Mouse (Mus musculus) urinary bladder, adult 18-20 months (tissue): Measurements from ENCODE around the gene Slc6a1.

Experiments
- DNase-seq, 2 experiments: peaks; one replicate each; pipeline ENCODE4 v3.0.0; 2022; ENCODE audit warnings: low spot score in 2 of 2, mixed read lengths in 2 of 2

The Slc6a1 gene

DNA sequence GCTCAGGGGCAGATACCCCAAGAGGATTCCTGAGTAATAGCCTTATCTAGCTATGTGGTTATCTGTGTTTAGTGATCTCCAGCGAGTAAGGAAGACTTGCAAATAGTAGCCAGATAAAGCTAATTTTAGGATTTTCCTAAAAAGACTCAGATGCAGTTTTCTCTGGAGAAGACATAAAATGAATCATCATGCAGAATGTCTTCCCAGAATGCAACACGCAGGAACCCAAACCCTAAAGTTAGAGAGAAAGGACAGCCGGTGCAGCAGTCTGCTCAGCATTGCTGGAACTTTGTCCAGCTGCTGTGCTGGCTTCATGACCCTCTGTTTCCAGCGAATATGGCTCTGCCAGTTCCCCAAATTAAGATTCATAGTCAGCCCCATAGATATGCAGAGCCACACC, 72.2 kb downstream of the Slc6a1 start:
- no peak for DNase-seq

DNA sequence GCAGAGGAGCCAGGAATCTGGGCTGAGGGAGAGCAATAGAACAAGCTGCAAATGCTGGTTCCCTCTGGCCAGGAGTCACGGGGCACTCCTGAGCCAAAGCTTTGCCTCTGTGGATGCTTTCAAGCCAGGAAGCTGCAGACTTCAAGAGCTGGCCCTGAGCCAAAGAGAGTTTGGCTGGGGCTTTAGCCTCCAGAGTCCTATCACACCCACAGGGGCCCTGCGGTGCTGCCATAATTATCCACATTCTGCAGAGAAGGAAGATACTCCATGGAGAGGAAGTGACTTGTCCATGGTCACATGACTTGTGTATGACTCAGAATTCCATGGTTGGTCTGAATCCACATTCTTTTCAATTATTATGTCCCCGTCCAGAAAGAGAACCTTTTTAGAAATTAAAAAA, 75.7 kb downstream of the Slc6a1 start:
- no peak for DNase-seq

DNA sequence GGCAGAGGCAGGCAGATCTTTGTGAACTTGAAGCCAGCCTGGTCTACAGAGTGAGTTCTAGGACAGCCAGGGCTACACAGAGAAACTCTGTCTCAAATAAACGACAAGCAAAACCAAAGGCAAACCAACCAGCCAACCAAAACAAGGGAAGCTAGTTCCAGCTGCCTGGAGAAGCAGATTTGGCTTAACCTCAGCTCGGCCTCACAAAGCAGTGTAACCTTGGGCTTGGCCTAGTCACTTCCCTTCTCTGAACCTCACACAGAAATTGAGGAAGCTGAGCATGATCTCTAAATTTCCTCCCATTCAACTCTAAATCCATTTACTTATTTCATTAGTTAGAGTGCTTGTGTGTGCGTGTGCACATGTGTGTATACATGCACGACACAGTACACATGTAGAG, 79.9 kb downstream of the Slc6a1 start:
- no peak for DNase-seq

DNA sequence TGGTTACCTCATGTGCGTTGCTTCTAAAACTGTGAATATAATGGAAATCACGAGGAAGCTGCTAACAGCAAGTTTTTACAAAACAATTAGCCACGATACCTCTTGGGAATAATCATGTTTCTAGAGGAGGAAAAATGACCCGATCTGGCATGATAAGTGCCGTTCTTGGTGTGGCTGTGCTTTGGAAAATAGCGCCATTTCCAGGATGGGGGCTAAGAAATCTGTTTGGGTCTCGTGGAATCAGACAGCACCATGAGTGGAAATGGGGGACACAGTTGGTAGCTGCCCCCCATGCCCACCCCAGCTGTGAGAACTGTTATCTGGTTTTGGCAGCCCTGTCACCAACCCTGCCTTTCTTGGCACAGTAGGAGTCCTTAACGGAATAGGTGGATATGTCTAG, 81.3 kb downstream of the Slc6a1 start:
- no peak for DNase-seq

DNA sequence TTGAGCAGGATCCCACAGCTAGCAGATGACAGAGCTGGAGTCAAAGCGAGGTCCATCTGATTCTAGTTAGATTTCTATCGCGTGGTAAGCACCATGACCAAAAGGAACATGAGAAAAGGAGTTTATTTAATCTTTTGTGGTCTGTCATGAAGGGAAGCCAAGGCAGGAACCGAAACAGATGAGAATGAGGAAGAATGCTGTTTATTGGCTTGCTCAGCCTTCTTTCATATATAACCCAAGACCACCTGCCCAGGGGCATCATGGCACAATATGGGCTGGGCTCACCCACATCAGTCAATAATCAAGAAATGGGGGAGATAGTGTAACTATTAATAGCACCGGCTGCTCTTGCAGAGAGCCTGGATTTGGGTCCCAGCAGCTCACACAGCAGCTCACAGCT, 82.3 kb downstream of the Slc6a1 start:
- DNase-seq, result no peak

DNA sequence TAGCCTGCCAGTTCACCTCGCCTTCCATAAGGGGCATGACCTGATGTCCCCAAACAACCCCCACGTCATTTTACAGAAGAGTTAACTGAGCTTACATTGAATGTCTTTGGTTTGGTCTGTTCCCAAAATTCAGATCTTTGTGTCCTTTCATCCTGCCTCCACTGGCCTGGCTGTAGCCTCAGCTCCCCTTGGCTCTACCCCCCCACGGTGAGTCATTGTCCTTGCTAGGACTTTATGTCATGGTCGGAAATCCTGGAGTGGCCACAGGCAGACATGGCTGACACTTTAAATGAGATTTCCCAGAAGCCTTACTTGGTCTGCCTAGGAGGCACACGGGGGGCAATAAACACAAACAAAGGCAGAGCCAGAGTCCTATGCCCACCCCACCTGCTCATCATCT, 83.8 kb downstream of the Slc6a1 start:
- no peak for DNase-seq
